Mouse (Mus musculus) thymus, postnatal 0 days (tissue): ENCODE data around the gene Nipsnap3b. TPM values are rescaled to one million over a fixed set of nuclear protein-coding genes. Genes with fewer than 3 reads are reported as not detected.

Source experiments
- polyA plus RNA-seq: library from polyadenylated mRNA; unstranded; fragments of >200 nt; fragmentation: Nextera tagmentation; extraction: Ambion mirVana; gene quantifications from 2 replicates; pipeline ENCODE4 v1.2.1, GENCODE M21; 2015

The Nipsnap3b gene
- polyA plus RNA-seq, 1 experiment from 2014 or later: 70.1 TPM

Other genes with a start within 250 kb of the Nipsnap3b start
- gene Olfr275, start 197.3 kb upstream of the Nipsnap3b start, polyA plus RNA-seq: not detected in 2 replicates
- not detected in 2 replicates for gene Olfr273, start 152.6 kb upstream of the Nipsnap3b start, polyA plus RNA-seq
- gene Olfr272, start 92.7 kb upstream of the Nipsnap3b start, polyA plus RNA-seq: not detected in 2 replicates
- gene Olfr270, start 47.3 kb upstream of the Nipsnap3b start, polyA plus RNA-seq: not detected in 2 replicates
- not detected in 2 replicates for gene Nipsnap3a, start 22.6 kb upstream of the Nipsnap3b start, polyA plus RNA-seq
- 2.9 and 4.6 TPM in 2 replicates for gene Abca1, start 148.0 kb downstream of the Nipsnap3b start, polyA plus RNA-seq